Mouse (Mus musculus): ENCODE results near the gene Sds. TPM values are rescaled to one million over a fixed set of nuclear protein-coding genes. Genes with fewer than 3 reads are reported as not detected.

Gene Sds
- polyA plus RNA-seq, 1 experiment: not detected

GRCm38 (mm10) chr5:120511643-120512220 is 35.4 kb downstream of the Sds start:
- Histone ChIP-seq H3K4me3 (ENCODE audit: insufficient read depth, low read length) (peak overlapping the region; percentile 83), H3K4me1 (ENCODE audit: control insufficient read depth, insufficient read depth, low read length) (peaks cover 12% of the 10 kb centered on the region), H3K27ac (ENCODE audit: insufficient read depth, low read length) (no peak overlapping the region)
- TF ChIP-seq POLR2A (IDR thresholded peaks at IDR 0.05; ENCODE audit: low read depth, low read length) (no peak), CTCF (IDR thresholded peaks at IDR 0.05; ENCODE audit: borderline replicate concordance, insufficient read depth, low read length) (no peak)

- H3K4me1 ChIP-seq (ENCODE audit: control insufficient read depth, insufficient read depth, low read length): peaks cover 18% of the 10 kb centered on the region
- H3K27ac ChIP-seq (ENCODE audit: insufficient read depth, low read length): no peak overlapping the region
- TF ChIP-seq CTCF (IDR thresholded peaks at IDR 0.05; ENCODE audit: borderline replicate concordance, insufficient read depth, low read length) (no peak), POLR2A (IDR thresholded peaks at IDR 0.05; ENCODE audit: low read depth, low read length) (no peak)
- H3K4me3 ChIP-seq (ENCODE audit: insufficient read depth, low read length): no peak overlapping the region
These were observed 36.7 kb downstream of the Sds start for GRCm38 (mm10) chr5:120512911-120513555.

- peaks cover 18% of the 10 kb centered on the region for H3K4me1 ChIP-seq (ENCODE audit: control insufficient read depth, insufficient read depth, low read length)
- no peak overlapping the region for H3K27ac ChIP-seq (ENCODE audit: insufficient read depth, low read length)
- TF ChIP-seq POLR2A (IDR thresholded peaks at IDR 0.05; ENCODE audit: low read depth, low read length): no peak
- TF ChIP-seq CTCF (IDR thresholded peaks at IDR 0.05; ENCODE audit: borderline replicate concordance, insufficient read depth, low read length): no peak
- H3K4me3 ChIP-seq (ENCODE audit: insufficient read depth, low read length): no peak overlapping the region
These were observed 37.8 kb downstream of the Sds start for GRCm38 (mm10) chr5:120514031-120514677.

DNA sequence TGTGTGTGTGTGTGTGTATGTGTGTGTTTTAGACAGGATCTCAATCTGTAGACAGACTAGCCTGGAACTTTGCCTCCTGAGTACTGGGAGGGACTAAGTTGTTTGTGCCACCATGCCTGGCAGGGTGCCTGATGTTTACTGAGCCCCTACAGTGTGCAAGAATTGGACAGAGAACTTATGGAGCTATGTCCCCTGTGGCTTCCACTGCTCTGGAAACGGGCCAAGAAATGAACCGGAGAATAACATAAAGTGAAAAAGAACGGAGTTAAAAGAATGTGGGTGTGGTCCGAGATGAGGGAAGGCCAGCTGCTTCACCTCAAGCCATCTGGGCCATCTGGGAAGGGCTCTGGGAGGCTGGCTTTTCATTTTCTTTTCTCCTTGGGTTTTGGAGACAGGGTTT is 38.4 kb downstream of the Sds start:
- H3K27ac ChIP-seq (ENCODE audit: insufficient read depth, low read length): no peak overlapping the region
- H3K4me1 ChIP-seq (ENCODE audit: control insufficient read depth, insufficient read depth, low read length): peaks cover 18% of the 10 kb centered on the region
- TF ChIP-seq POLR2A (IDR thresholded peaks at IDR 0.05; ENCODE audit: low read depth, low read length): no peak
- TF ChIP-seq CTCF (IDR thresholded peaks at IDR 0.05; ENCODE audit: borderline replicate concordance, insufficient read depth, low read length): no peak
- H3K4me3 ChIP-seq (ENCODE audit: insufficient read depth, low read length): no peak overlapping the region

DNA sequence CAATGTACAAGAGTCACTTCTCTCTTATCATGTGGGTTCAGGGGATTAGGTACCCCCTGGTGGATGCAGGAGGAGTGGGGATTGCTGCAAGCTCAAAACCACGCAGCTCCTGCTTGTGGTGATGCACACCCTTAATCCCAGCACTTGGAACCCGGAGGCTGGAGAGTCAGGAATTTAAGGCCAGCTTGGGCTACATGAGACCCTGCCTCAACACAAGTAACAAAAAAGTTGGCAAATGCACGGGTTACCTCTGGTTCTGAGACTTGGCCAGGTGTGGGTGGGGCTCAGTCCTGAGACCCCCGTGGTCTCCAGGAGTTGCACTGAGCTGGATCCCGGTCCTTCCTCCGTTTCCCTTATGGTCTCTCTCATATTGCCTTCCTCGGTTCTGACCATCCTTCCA is 39.1 kb downstream of the Sds start:
- no peak overlapping the region for H3K27ac ChIP-seq (ENCODE audit: insufficient read depth, low read length)
- no peak for TF ChIP-seq CTCF (IDR thresholded peaks at IDR 0.05; ENCODE audit: borderline replicate concordance, insufficient read depth, low read length)
- H3K4me3 ChIP-seq (ENCODE audit: insufficient read depth, low read length): no peak overlapping the region
- H3K4me1 ChIP-seq (ENCODE audit: control insufficient read depth, insufficient read depth, low read length): peaks cover 18% of the 10 kb centered on the region

GRCm38 (mm10) chr5:120516221-120516984 is 40.1 kb downstream of the Sds start:
- no peak overlapping the region for H3K4me3 ChIP-seq (ENCODE audit: insufficient read depth, low read length)
- H3K27ac ChIP-seq (ENCODE audit: insufficient read depth, low read length): peak overlapping the region; percentile 64; the same call in 1 of the 2 replicates
- TF ChIP-seq CTCF (IDR thresholded peaks at IDR 0.05; ENCODE audit: borderline replicate concordance, insufficient read depth, low read length): no peak
- no peak for TF ChIP-seq POLR2A (IDR thresholded peaks at IDR 0.05; ENCODE audit: low read depth, low read length)
- H3K4me1 ChIP-seq (ENCODE audit: control insufficient read depth, insufficient read depth, low read length): peaks cover 18% of the 10 kb centered on the region

DNA sequence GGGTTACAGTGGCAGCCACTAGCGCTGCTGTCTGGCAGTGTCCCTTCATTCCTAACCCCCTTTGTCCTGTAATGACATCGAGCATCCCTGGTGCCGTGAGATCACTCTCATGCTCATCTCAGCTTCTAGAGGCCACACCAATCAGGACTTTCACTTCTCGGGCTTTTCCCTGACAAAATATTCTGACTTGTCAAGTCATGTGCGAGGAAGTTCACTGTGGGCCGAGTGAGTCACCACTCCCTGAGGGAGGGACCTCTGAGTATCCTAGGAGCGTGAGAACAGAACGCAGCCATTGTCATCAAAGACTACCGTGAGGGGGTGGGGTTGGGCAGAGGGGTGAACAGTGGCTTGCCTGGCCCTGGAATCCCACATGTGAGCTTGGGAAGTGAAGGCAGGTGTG is 41.2 kb downstream of the Sds start:
- Histone ChIP-seq H3K27ac (ENCODE audit: insufficient read depth, low read length) (peak overlapping the region; percentile 64; the same call in 1 of the 2 replicates), H3K4me3 (ENCODE audit: insufficient read depth, low read length) (no peak overlapping the region), H3K4me1 (ENCODE audit: control insufficient read depth, insufficient read depth, low read length) (peaks cover 18% of the 10 kb centered on the region)
- TF ChIP-seq POLR2A (IDR thresholded peaks at IDR 0.05; ENCODE audit: low read depth, low read length) (no peak; the same call in 1 of the 2 replicates), CTCF (IDR thresholded peaks at IDR 0.05; ENCODE audit: borderline replicate concordance, insufficient read depth, low read length) (no peak)

GRCm38 (mm10) chr5:120522649-120523048 is 46.3 kb downstream of the Sds start:
- Histone ChIP-seq H3K4me3 (ENCODE audit: insufficient read depth, low read length) (no peak overlapping the region), H3K4me1 (ENCODE audit: control insufficient read depth, insufficient read depth, low read length) (no peaks in the 10 kb centered on the region), H3K27ac (ENCODE audit: insufficient read depth, low read length) (no peak overlapping the region)
- TF ChIP-seq CTCF (IDR thresholded peaks at IDR 0.05; ENCODE audit: borderline replicate concordance, insufficient read depth, low read length) (peak; percentile 59; the same call in 1 of the 2 replicates), POLR2A (IDR thresholded peaks at IDR 0.05; ENCODE audit: low read depth, low read length) (no peak)

DNA sequence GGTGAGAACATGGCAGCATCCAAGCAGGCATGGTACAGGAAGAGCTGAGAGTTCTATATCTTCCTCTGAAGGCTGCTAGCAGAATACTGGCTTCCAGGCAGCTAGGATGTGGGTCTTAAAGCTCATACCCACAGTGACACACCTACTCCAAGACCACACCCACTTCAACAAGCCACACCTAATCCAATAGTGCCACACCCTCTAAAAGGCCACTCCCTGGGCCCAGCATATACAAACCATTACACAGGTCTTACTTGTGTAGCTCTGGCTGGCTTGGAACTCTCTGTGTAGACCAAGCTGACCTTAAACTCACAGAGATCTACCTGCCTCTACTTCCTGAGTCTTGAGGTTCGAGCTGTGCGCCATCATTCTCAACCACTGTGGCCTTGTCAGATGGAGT is 48.4 kb downstream of the Sds start:
- no peak overlapping the region for H3K4me3 ChIP-seq (ENCODE audit: insufficient read depth, low read length)
- TF ChIP-seq POLR2A (IDR thresholded peaks at IDR 0.05; ENCODE audit: low read depth, low read length) (no peak), CTCF (IDR thresholded peaks at IDR 0.05; ENCODE audit: borderline replicate concordance, insufficient read depth, low read length) (no peak)
- no peaks in the 10 kb centered on the region for H3K4me1 ChIP-seq (ENCODE audit: control insufficient read depth, insufficient read depth, low read length)
- no peak overlapping the region for H3K27ac ChIP-seq (ENCODE audit: insufficient read depth, low read length)
